Mouse (Mus musculus) embryonic fibroblast, embryonic 13.5 days (primary cell): Measurements from ENCODE around the gene Gpr12.

Experiments used
- CTCF ChIP-seq: IDR thresholded peaks from 2 replicates; pipeline ENCODE4 v1.5.1; 2011; ENCODE audit warnings: mild to moderate bottlenecking, control low read depth, low read length, moderate library complexity, borderline replicate concordance; ENCODE audit not compliant: insufficient read depth
- POLR2A ChIP-seq: IDR thresholded peaks from 2 replicates; pipeline ENCODE4 v1.6.1; 2011; ENCODE audit warnings: low read depth, mild to moderate bottlenecking, control low read depth, low read length, moderate library complexity

- TF ChIP-seq CTCF (no peak), POLR2A (no peak)
These were observed 26.0 kb upstream of the Gpr12 start for GRCm38 (mm10) chr5:146611009-146611408.
